In genomic region chr8:94011076-94012012, GRCm38 (mm10) we compare ENCODE assay signal across 8 mouse cellular contexts. TPM values are rescaled to one million over a fixed set of nuclear protein-coding genes. Genes with fewer than 3 reads are reported as not detected.
DNase-seq lines count a peak whose midpoint lies in the region; ATAC-seq and TF ChIP-seq lines count a peak whose summit lies in the region.

No protein-coding gene starts in this region.

- no peak for ATAC-seq in neural tube, embryonic 11.5 days (ENCODE audit: insufficient read depth, low FRiP score, low TSS enrichment)
- ATAC-seq in hindbrain, embryonic 12.5 days (ENCODE audit: low FRiP score), result no peak
- 0 out of 2 replicates have a peak, but pooled peaks have one; percentile 1 for ATAC-seq in limb, embryonic 15.5 days (ENCODE audit: insufficient number of reproducible peaks, low FRiP score, low TSS enrichment, low read depth)
- ATAC-seq in neural tube, embryonic 14.5 days (ENCODE audit: low read depth), result no peak; the same call in 1 of the 2 replicates

- H3K4me3 ChIP-seq in neural tube, embryonic 11.5 days (ENCODE audit: low read depth, low read length), result peak overlapping the region; percentile 92
- peak overlapping the region; percentile 58 for H3K4me3 ChIP-seq in cortical plate, adult 2 months (ENCODE audit: insufficient read depth, low read length)
- peak overlapping the region; percentile 94 for H3K4me3 ChIP-seq in hindbrain, embryonic 12.5 days
- peak overlapping the region; percentile 96 for H3K4me3 ChIP-seq in limb, embryonic 15.5 days
- peak overlapping the region; percentile 97 for H3K4me3 ChIP-seq in neural tube, embryonic 14.5 days (ENCODE audit: low read depth, low read length)

- peak overlapping the region; percentile 94 for H3K27ac ChIP-seq in neural tube, embryonic 11.5 days (ENCODE audit: low read depth, low read length)
- peak overlapping the region; percentile 79; the same call in 1 of the 2 replicates for H3K27ac ChIP-seq in cortical plate, adult 2 months (ENCODE audit: insufficient read depth, low read length)
- peak overlapping the region; percentile 95 for H3K27ac ChIP-seq in hindbrain, embryonic 12.5 days
- H3K27ac ChIP-seq in limb, embryonic 15.5 days, result peak overlapping the region; percentile 95
- H3K27ac ChIP-seq in neural tube, embryonic 14.5 days (ENCODE audit: low read depth, low read length), result peak overlapping the region; percentile 93

- peak overlapping the region; percentile 72 for H3K4me2 ChIP-seq in neural tube, embryonic 11.5 days (ENCODE audit: low read depth)
- H3K4me2 ChIP-seq in hindbrain, embryonic 12.5 days (replicated peaks), result peak overlapping the region; percentile 87
- peak overlapping the region; percentile 95 for H3K4me2 ChIP-seq in limb, embryonic 15.5 days
- H3K4me2 ChIP-seq in neural tube, embryonic 14.5 days (ENCODE audit: low read depth, low read length), result peak overlapping the region; percentile 84

- H3K36me3 ChIP-seq in neural tube, embryonic 11.5 days (ENCODE audit: control insufficient read depth, insufficient read depth, low read length), result no peaks in the 10 kb centered on the region
- no peaks in the 10 kb centered on the region for H3K36me3 ChIP-seq in hindbrain, embryonic 12.5 days
- no peaks in the 10 kb centered on the region for H3K36me3 ChIP-seq in limb, embryonic 15.5 days
- H3K36me3 ChIP-seq in neural tube, embryonic 14.5 days (ENCODE audit: control insufficient read depth, insufficient read depth, low read length), result no peaks in the 10 kb centered on the region

- H3K9ac ChIP-seq in neural tube, embryonic 11.5 days (ENCODE audit: low read length), result peak overlapping the region; percentile 97
- H3K9ac ChIP-seq in hindbrain, embryonic 12.5 days, result peak overlapping the region; percentile 98
- peak overlapping the region; percentile 96 for H3K9ac ChIP-seq in limb, embryonic 15.5 days
- H3K9ac ChIP-seq in neural tube, embryonic 14.5 days (replicated peaks; ENCODE audit: low read depth, low read length), result peak overlapping the region; percentile 97

- no peak for TF ChIP-seq POLR2A in cortical plate, adult 2 months (IDR thresholded peaks at IDR 0.05; ENCODE audit: extremely low read depth, insufficient read depth, low read length)

- peaks cover 12% of the 10 kb centered on the region for H3K4me1 ChIP-seq in neural tube, embryonic 11.5 days (ENCODE audit: control insufficient read depth, insufficient read depth, low read length)
- peaks cover 9% of the 10 kb centered on the region; the same call in 1 of the 2 replicates for H3K4me1 ChIP-seq in cortical plate, adult 2 months (ENCODE audit: control insufficient read depth, insufficient read depth, low read length)
- H3K4me1 ChIP-seq in hindbrain, embryonic 12.5 days, result peaks cover 24% of the 10 kb centered on the region
- peaks cover 26% of the 10 kb centered on the region for H3K4me1 ChIP-seq in limb, embryonic 15.5 days
- H3K4me1 ChIP-seq in neural tube, embryonic 14.5 days (ENCODE audit: control insufficient read depth, insufficient read depth, low read length), result peaks cover 20% of the 10 kb centered on the region

- WGBS in neural tube, embryonic 11.5 days, result 5% methylated on average over 48 of the region's 48 CpGs
- WGBS in hindbrain, embryonic 12.5 days, result 5% methylated on average over 48 of the region's 48 CpGs
- 2% methylated on average over 46 of the region's 48 CpGs for WGBS in limb, embryonic 15.5 days
- WGBS in neural tube, embryonic 14.5 days, result 4% methylated on average over 48 of the region's 48 CpGs

- H3K27me3 ChIP-seq in neural tube, embryonic 11.5 days (ENCODE audit: control insufficient read depth, insufficient read depth, low read length), result no peaks in the 10 kb centered on the region
- H3K27me3 ChIP-seq in hindbrain, embryonic 12.5 days, result no peaks in the 10 kb centered on the region
- H3K27me3 ChIP-seq in limb, embryonic 15.5 days, result no peaks in the 10 kb centered on the region
- no peaks in the 10 kb centered on the region for H3K27me3 ChIP-seq in neural tube, embryonic 14.5 days (ENCODE audit: control insufficient read depth, insufficient read depth, low read length)

- TF ChIP-seq CTCF in cortical plate, adult 2 months (IDR thresholded peaks at IDR 0.05; ENCODE audit: extremely low read depth, insufficient read depth, low read length), result no peak

- H3K9me3 ChIP-seq in neural tube, embryonic 11.5 days (ENCODE audit: control insufficient read depth, low read length), result no peaks in the 10 kb centered on the region
- no peaks in the 10 kb centered on the region for H3K9me3 ChIP-seq in hindbrain, embryonic 12.5 days (replicated peaks)
- no peaks in the 10 kb centered on the region for H3K9me3 ChIP-seq in limb, embryonic 15.5 days
- H3K9me3 ChIP-seq in neural tube, embryonic 14.5 days (ENCODE audit: control insufficient read depth, low read length), result no peaks in the 10 kb centered on the region

- DNase-seq in neural tube, embryonic 11.5 days (ENCODE audit: low spot score), result no peak
- no peak for DNase-seq in neural tube, embryonic 10.5 days (ENCODE audit: extremely low spot score, low spot score)
- DNase-seq in right cerebral cortex, postnatal 14 days, result no peak
- DNase-seq in layer of hippocampus, adult 8-10 months (ENCODE audit: low spot score in 2 of 2), result no peak

RNA-seq across cellular contexts. Expression of gene Amfr, which starts 1.3 kb away (rescaled TPM):
- polyA plus RNA-seq in neural tube, embryonic 11.5 days (2014; fragmentation: Nextera tagmentation; extraction: Ambion mirVana), result 58.8 and 61.6 TPM in 2 replicates
- polyA plus RNA-seq in cortical plate, adult 2 months (2012; rRNA removed), result 110 and 115 TPM in 2 replicates
- polyA plus RNA-seq in hindbrain, embryonic 12.5 days (2016; fragmentation: Nextera tagmentation; extraction: Ambion mirVana), result 77.4 and 79.4 TPM in 2 replicates
- polyA plus RNA-seq in limb, embryonic 15.5 days (2015; fragmentation: Nextera tagmentation; extraction: Ambion mirVana), result 39.0 and 41.5 TPM in 2 replicates
- polyA plus RNA-seq in neural tube, embryonic 14.5 days (2014; fragmentation: Nextera tagmentation; extraction: Ambion mirVana), result 76.7 and 86.8 TPM in 2 replicates
- total RNA-seq in layer of hippocampus, adult 8-10 months (2022), result 100 to 1,000 TPM; 126 to 136 (median 132) TPM

RNA-seq across cellular contexts. Expression of gene Nudt21, which starts 25.5 kb away (rescaled TPM):
- 160 and 162 TPM in 2 replicates for polyA plus RNA-seq in neural tube, embryonic 11.5 days (2014; fragmentation: Nextera tagmentation; extraction: Ambion mirVana)
- polyA plus RNA-seq in cortical plate, adult 2 months (2012; rRNA removed), result 31.1 and 32.1 TPM in 2 replicates
- polyA plus RNA-seq in hindbrain, embryonic 12.5 days (2016; fragmentation: Nextera tagmentation; extraction: Ambion mirVana), result 127 and 132 TPM in 2 replicates
- 86.4 and 88.6 TPM in 2 replicates for polyA plus RNA-seq in limb, embryonic 15.5 days (2015; fragmentation: Nextera tagmentation; extraction: Ambion mirVana)
- 83.3 and 89.7 TPM in 2 replicates for polyA plus RNA-seq in neural tube, embryonic 14.5 days (2014; fragmentation: Nextera tagmentation; extraction: Ambion mirVana)
- 10 to 100 TPM; 43.9 to 57.1 (median 49.1) TPM for total RNA-seq in layer of hippocampus, adult 8-10 months (2022)

RNA-seq across cellular contexts. Expression of gene Ogfod1, which starts 25.7 kb away (rescaled TPM):
- polyA plus RNA-seq in neural tube, embryonic 11.5 days (2014; fragmentation: Nextera tagmentation; extraction: Ambion mirVana), result 12.5 and 14.2 TPM in 2 replicates
- polyA plus RNA-seq in cortical plate, adult 2 months (2012; rRNA removed), result 61.4 and 65.9 TPM in 2 replicates
- polyA plus RNA-seq in hindbrain, embryonic 12.5 days (2016; fragmentation: Nextera tagmentation; extraction: Ambion mirVana), result 14.6 and 17.7 TPM in 2 replicates
- 12.8 and 13.1 TPM in 2 replicates for polyA plus RNA-seq in limb, embryonic 15.5 days (2015; fragmentation: Nextera tagmentation; extraction: Ambion mirVana)
- polyA plus RNA-seq in neural tube, embryonic 14.5 days (2014; fragmentation: Nextera tagmentation; extraction: Ambion mirVana), result 16.4 and 18.7 TPM in 2 replicates
- 100 to 1,000 TPM in 2 of 4 experiments, 10 to 100 TPM in 2; 87.9 to 136 (median 117) TPM for total RNA-seq in layer of hippocampus, adult 8-10 months (2022)
